Mouse (Mus musculus): Measurements from ENCODE around the gene B3gnt6.

- TF ChIP-seq CTCF (IDR thresholded peaks at IDR 0.05; ENCODE audit: extremely low read depth, insufficient read depth, low read length) (no peak), POLR2A (IDR thresholded peaks at IDR 0.05; ENCODE audit: extremely low read depth, insufficient read depth, low read length) (no peak)
These were observed 39.1 kb downstream of the B3gnt6 start for GRCm38 (mm10) chr7:98160041-98160740.
